Mouse (Mus musculus): ENCODE results near the gene Susd2. TPM values are rescaled to one million over a fixed set of nuclear protein-coding genes. Genes with fewer than 3 reads are reported as not detected.

Gene Susd2
- total RNA-seq, 1 experiment from 2014 or later = 0.47 TPM

GRCm38 (mm10) chr10:75587781-75588180 is 56.0 kb downstream of the Susd2 start:
- ATAC-seq (ENCODE audit: extremely low read depth, insufficient number of reproducible peaks, low FRiP score, poor library complexity, severe bottlenecking) = no peak

Other genes with a start within 250 kb of the Susd2 start
- 1.0 and 2.3 TPM in 2 replicates for gene Upb1, start 242.9 kb downstream of the Susd2 start, total RNA-seq (2017)
- 22.8 and 26.4 TPM in 2 replicates for gene Snrpd3, start 126.5 kb downstream of the Susd2 start, total RNA-seq (2017)
- 86.3 and 87.2 TPM in 2 replicates for gene Gucd1, start 126.0 kb downstream of the Susd2 start, total RNA-seq (2017)
- 0.25 and 0.58 TPM in 2 replicates for gene Lrrc75b, start 83.7 kb downstream of the Susd2 start, total RNA-seq (2017)
- 4.1 and 4.3 TPM in 2 replicates for gene Ggt1, start 82.4 kb downstream of the Susd2 start, total RNA-seq (2017)
- gene Ggt5, start 54.7 kb downstream of the Susd2 start, total RNA-seq (2017) = 40.3 and 58.7 TPM in 2 replicates
- 43.8 and 44.3 TPM in 2 replicates for gene Cabin1, start 120.3 kb upstream of the Susd2 start, total RNA-seq (2017)
- 16.6 and 25.1 TPM in 2 replicates for gene Ddt, start 129.4 kb upstream of the Susd2 start, total RNA-seq (2017)
- not detected in 2 replicates for gene Gm20441, start 136.9 kb upstream of the Susd2 start, total RNA-seq (2017)
- gene Gstt3, start 137.4 kb upstream of the Susd2 start, total RNA-seq (2017) = 0.37 TPM in 1 of 2 replicates, not detected in the other
- gene Gstt1, start 154.6 kb upstream of the Susd2 start, total RNA-seq (2017) = not detected in 2 replicates
- gene Gstt4, start 178.5 kb upstream of the Susd2 start, total RNA-seq (2017) = not detected in 2 replicates
- 9.1 and 16.6 TPM in 2 replicates for gene Gstt2, start 193.4 kb upstream of the Susd2 start, total RNA-seq (2017)
- 54.1 and 62.7 TPM in 2 replicates for gene Mif, start 216.2 kb upstream of the Susd2 start, total RNA-seq (2017)
- gene Derl3, start 249.4 kb upstream of the Susd2 start, total RNA-seq (2017) = 1.2 and 2.0 TPM in 2 replicates

Data from neutrophil, adult 5-6 weeks (primary cell).